Mouse (Mus musculus) mesoderm, embryonic 11.5 days (tissue): ENCODE data around the gene Col23a1.

Source experiments
- DNase-seq: peaks from one replicate; pipeline ENCODE4 v3.0.0-alpha.2; 2012; ENCODE audit warnings: low read depth, low spot score

Col23a1 gene

DNA sequence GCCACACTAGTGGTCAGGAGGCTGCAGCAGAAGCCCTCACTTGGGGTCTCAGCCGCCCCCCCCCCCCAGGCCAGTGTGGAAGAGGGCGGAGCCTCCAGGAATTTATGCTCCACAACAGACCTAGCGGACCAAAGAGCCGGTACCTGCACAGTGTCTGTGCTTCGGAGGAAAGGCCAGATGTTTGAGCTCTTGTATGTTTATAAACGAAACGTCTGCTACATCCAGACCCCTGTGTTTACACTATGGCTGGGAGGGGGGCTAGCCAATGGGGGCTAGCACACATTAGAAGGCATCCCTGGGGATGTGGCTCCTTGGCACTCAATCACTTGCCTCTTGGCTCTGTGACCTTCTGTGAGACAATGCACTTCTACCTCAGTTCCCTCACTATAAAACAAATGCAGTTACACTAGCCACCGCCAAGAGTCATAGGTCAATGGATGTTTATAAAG is 99.2 kb downstream of the Col23a1 start:
- DNase-seq: peak; percentile 53

- no peak for DNase-seq
Observed at GRCm38 (mm10) chr11:51389763-51390162, 100.0 kb downstream of the Col23a1 start.

- no peak for DNase-seq
Observed at GRCm38 (mm10) chr11:51390521-51390920, 100.8 kb downstream of the Col23a1 start.

- no peak for DNase-seq
Observed at GRCm38 (mm10) chr11:51391548-51391947, 101.8 kb downstream of the Col23a1 start.

DNA sequence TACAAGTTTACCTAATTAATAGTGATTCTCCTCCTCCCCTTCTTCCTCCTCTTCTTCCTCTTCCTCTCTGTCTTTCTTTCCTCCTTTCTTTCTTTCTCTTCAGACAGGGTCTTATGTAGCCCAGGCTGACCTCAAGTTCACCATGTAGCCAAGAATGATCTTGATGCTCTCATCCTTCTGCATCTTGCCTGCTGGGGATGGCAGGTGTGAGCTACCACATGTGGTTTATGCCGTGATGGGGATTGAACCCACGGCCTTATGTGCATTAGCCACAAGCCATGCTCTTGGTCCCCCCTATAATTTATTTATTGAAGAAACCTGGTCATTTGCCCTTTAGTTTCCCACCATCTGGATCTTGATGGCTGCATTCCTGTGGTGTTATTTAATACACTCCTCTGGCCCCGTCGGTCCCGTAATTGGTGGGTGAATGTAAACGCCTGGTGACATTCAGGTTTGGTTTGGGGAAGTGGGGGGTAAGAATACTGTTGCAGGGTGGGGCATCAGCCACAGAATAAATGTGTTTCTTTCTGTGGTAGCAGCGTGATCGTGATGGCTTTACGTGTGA is 104.7 kb downstream of the Col23a1 start:
- no peak for DNase-seq

DNA sequence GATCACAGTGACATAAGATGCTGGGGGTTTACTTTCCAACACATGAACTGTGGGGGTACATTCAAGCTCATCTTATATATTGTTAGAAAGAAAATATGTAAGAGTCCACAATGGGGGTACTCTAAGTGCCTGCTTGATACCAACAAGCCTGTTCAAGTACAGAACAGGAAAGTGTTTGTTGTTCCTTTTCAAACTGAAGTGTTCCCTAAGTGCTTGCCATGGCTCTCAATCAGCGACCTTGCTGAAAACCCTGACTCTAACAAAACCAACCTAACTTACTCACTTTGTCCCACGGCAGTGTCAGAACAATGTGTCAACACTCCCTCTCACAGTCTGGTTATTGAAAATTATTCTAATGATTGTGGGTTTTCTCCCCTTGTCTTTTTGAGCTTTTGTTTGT is 106.7 kb downstream of the Col23a1 start:
- no peak for DNase-seq

- DNase-seq: no peak
Observed at GRCm38 (mm10) chr11:51398084-51398483, 108.4 kb downstream of the Col23a1 start.

- no peak for DNase-seq
Observed at GRCm38 (mm10) chr11:51400356-51400755, 110.6 kb downstream of the Col23a1 start.

GRCm38 (mm10) chr11:51401481-51402128 is 111.9 kb downstream of the Col23a1 start:
- DNase-seq: no peak

GRCm38 (mm10) chr11:51403886-51404285 is 114.2 kb downstream of the Col23a1 start:
- no peak for DNase-seq

GRCm38 (mm10) chr11:51404865-51405440 is 115.2 kb downstream of the Col23a1 start:
- DNase-seq: no peak

GRCm38 (mm10) chr11:51406531-51406930 is 116.8 kb downstream of the Col23a1 start:
- no peak for DNase-seq

GRCm38 (mm10) chr11:51407351-51407750 is 117.6 kb downstream of the Col23a1 start:
- no peak for DNase-seq

DNA sequence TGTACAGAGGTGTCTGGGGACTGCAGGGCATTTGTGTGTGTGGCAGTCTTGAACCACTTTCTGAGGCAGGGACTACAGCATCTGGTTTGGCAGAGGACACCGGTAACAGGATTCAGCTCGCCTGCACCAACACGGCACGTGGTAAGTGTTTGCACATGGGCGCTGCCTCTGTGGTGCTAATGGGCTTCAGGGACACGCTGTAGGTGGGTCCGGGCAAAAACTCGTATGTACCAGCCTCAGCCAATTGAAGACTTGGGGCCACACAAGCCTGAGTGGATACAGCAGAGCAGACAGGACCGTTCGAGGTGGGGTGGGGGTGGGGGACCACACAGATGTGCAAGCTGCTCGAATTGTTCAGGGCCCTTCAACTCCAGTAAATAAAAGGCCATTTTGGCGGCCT is 121.1 kb downstream of the Col23a1 start:
- DNase-seq: no peak

DNA sequence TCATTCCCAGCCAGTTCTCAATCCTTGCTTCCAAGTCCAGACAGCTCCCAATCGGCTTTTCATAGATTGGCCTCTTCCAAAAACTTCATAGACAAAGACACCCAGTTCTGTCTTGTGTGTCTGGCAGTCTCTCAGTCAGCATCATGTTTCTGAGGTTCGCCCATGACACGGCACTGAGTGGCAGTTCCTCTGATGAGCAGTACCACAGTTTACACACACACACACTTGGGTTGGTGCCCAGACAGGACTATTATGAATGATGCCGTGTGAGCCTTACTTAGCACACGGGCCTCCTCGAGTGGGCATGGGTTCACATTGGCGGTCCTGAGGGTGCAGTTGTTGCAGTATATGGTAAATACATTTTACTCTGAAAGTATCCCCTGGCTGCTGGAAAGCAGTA is 124.8 kb downstream of the Col23a1 start:
- DNase-seq: no peak

GRCm38 (mm10) chr11:51415049-51415688 is 125.4 kb downstream of the Col23a1 start:
- no peak for DNase-seq

- DNase-seq: no peak
Observed at GRCm38 (mm10) chr11:51418807-51419206, 129.1 kb downstream of the Col23a1 start.

DNA sequence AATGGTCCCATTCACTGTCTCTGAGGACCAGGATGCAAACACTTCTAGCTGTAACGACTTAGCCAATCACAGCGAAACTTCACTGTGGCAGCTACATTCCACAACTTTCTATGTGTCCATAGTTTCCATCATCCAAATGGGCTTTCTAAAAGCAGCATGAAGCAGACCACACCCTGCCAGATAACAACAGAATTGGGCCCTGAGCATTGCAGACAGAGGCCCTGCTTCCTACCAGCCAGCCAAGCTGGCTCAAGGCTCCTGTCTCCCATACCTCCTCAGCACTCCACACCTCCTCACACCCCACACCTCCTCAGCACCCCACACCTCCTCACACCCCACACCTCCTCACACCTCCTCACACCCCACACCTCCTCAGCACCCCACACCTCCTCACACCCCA is 132.2 kb downstream of the Col23a1 start:
- no peak for DNase-seq

DNA sequence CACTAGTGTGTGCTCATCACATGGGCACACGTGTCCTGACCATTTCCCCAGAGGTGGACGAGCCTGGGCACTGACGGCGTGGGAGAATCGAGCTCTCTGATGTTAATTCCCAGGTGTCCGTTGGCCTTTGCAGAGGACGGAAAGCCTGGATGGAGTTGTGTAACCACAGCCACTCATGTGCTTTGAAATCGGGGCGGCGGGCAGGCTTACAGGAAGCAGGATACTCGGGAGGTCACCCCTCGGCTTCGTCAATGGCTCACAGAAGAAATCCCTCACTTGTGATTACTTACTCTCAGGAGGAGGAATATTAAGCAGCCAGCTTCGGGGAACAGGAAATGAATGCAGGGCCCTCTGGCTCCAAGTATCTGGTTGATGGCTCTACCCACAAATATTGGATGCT is 133.0 kb downstream of the Col23a1 start:
- no peak for DNase-seq

DNA sequence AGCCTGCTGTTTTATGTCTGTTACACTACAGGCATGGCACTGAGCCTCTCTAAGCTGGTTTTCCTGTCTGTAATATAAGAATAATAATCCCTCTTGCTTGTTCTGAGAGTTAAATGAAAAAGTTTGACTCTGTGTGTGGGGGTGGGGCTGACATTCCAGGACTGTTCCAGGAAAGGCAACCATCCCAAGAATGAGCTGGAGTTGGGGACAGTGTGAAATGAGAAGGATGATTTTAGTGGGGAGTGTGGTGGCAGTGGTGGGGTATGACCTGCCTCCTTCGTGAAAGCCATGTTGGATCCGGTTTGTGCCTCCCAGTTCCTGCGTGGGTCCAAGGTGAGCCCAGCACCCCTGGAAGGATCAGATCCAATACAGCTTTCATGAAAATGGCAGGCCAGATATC is 136.4 kb downstream of the Col23a1 start:
- no peak for DNase-seq

DNA sequence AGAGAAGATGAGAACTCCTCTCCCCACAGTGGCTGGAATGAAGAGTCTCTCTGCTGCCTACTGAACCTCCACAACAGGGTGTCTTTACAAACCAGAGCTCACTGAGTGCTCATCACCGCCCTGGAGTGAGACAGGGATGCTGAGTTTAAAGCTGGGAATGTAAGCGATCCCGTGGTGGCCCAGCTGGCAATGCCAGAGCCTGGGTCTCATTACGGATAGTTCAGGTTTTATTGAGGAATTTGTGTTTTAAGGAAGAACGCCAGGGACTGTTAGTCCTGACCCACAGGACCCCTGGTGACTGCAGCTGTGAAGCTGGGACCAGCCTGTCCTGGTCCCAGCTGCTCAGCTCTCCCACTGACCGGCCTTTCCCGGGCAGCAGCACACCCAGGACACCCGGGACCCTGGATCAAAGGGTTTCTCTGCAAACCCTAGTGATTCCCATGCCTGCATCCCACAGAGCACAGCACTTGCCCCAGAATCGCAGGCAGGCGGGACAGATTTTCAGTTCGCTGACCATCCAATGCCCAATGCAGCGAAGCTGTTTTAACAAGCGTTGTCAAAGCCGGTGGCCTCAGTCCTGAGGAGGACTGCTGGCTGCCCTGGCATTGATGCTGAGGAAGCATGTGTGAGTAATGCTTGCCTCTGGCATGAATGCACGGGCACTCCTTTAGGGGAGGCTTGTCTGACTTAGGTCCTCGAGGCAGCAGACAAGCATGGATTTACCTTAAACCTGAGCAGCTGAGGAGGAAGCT is 139.9 kb downstream of the Col23a1 start:
- DNase-seq: peak; percentile 52

- DNase-seq: no peak
Observed at GRCm38 (mm10) chr11:51430180-51430578, 140.5 kb downstream of the Col23a1 start.
